Mouse (Mus musculus): ENCODE data around the gene Serpine3. TPM values are rescaled to one million over a fixed set of nuclear protein-coding genes. Genes with fewer than 3 reads are reported as not detected.
"Not testable (repeated sequence)": the region's sequence is repeated elsewhere in the genome, so short reads cannot be mapped to it uniquely, and the experiment has no call there.

Serpine3 gene
- polyA plus RNA-seq (2021), result not detected

DNA sequence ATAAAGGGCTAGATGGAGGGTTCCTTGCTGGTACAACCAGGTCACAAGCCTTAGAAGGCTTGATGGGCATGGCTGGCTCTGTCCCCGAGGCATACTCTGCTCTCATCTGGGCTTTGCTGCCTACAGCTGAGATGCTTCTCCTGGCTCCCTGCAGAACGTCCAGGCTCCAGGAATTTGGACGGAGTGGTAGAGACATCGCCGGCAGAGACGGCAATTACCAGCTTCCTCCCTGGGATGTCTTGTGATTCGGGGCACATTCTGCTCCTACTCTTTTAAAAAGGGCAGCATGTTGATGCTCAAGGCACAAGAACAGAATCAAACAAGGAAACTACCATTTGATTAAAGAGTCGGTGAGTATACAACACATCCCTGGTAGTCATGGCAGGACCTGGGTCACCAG is at the start of gene Serpine3:
Gene Serpine3, plus strand, starts transcription at position 301 of the 400 bp plus-strand sequence.
- H3K27me3 ChIP-seq, result peaks cover 18% of the 10 kb centered on the region
- DNase-seq (ENCODE audit: low read depth, low spot score), result no peak
- in situ Hi-C loops (cut with MboI; ENCODE audit: low pct_unique_long_range_greater_than_20kb), result no loop called here
- ChIA-PET POLR2A (no interaction called here), CTCF (interaction anchor here (2.1 kb wide), 1 partner anchor 12 kb away, joined by 6 read pairs; no protein-coding TSS in a partner anchor)
- no peak for ATAC-seq
- no peak for TF ChIP-seq CTCF (IDR thresholded peaks at IDR 0.05)

DNA sequence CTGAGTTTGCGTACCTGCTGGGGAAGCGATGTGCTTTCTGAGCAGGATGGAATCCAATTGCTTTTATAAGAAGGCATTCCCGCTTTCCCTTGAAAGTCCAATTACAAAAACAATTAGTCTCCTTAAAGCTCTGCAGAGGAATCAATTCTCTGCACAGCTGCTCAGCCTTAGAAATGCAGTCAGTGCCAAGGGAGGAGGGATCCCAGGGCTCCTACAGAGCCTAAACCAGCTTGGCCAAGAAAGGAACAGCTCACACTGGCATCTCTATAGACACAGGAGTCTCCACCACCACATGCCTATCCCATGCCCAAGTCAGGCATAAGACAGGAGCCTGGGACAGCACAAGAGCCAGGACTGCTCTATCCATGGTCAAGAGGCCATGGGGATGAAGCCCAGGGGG is 41.1 kb upstream of the Serpine3 start:
- no peak for DNase-seq (ENCODE audit: low read depth, low spot score)
- CTCF ChIA-PET, result no interaction called here
- ATAC-seq, result no peak
- POLR2A ChIA-PET, result no interaction called here
- TF ChIP-seq CTCF (IDR thresholded peaks at IDR 0.05), result no peak
- in situ Hi-C loops (cut with MboI; ENCODE audit: low pct_unique_long_range_greater_than_20kb), result no loop called here
- H3K27me3 ChIP-seq, result peaks cover 6% of the 10 kb centered on the region

DNA sequence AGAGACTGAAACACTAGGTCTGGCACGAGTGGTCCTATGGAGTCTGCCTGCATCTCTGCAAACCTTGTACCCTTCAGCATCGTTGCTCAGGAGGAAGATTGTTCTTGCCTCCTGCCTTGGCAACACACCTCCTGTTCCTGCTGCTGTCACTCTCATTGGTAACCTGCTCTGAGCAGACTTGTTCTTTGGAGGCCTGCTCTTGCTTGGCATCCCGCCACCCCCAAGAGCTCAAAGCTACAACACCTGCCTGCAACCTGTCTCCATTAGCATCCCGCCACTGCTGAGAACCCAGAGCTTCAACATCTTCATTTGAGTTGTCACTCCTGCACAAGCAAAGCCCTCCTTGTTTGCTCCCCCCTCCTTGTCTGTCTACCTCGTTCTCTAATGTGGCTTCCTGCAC is 35.5 kb upstream of the Serpine3 start:
- H3K27me3 ChIP-seq, result no peaks in the 10 kb centered on the region
- ChIA-PET POLR2A (no interaction called here), CTCF (no interaction called here)
- no peak for ATAC-seq
- no peak for DNase-seq (ENCODE audit: low read depth, low spot score)
- in situ Hi-C loops (cut with MboI; ENCODE audit: low pct_unique_long_range_greater_than_20kb), result no loop called here
- no peak for TF ChIP-seq CTCF (IDR thresholded peaks at IDR 0.05)

DNA sequence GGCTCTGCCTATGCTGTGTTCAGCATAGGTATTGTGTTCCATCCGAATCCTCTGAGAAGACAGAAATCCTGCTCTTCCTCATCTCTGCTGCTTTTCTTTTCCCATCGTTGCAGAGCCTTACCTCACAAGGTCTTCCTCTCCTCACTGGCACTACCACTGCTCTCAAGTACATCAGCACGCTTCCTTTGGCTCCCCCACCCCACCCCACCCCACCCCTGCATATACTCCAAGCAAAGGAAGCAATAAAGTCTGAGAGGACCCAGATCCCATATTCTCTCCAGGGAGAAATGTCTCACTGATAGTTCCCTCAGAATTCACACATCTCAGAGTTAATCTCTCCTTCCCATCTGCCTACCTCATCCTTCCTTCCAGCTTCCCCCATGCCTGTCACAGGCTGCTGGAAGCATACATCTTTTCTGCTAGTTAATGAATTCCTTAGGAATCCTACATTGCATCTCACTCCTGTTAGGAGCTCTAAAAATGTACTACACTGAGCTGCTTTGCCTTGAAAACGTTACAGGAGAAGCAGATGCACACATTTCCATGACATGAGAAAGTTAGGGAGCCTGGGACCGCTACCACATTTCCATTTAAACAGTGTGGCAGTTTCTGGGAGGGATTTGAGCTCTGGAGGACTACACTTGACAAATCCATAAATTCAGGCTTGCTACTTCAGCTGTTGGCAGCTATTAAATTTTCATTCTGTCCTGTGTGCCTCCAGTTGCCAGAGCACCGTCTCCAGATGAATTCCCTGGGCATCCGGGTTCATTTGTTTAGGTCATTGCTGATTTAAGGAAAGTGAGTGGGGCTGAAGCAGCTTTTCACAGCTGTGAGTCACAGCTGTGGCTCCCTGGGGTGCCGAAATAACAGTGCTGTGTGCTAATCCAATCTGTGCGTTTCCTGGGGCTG is 25.8 kb upstream of the Serpine3 start:
- ChIA-PET POLR2A (no interaction called here), CTCF (interaction anchor here (1.4 kb wide), 1 partner anchor 18 kb away, joined by 5 read pairs; no protein-coding TSS in a partner anchor)
- no peaks in the 10 kb centered on the region for H3K27me3 ChIP-seq
- DNase-seq (ENCODE audit: low read depth, low spot score) (peak; percentile 70), ATAC-seq (peak; percentile 82)
- in situ Hi-C loops (cut with MboI; ENCODE audit: low pct_unique_long_range_greater_than_20kb), result no loop called here
- TF ChIP-seq CTCF (IDR thresholded peaks at IDR 0.05), result no peak

DNA sequence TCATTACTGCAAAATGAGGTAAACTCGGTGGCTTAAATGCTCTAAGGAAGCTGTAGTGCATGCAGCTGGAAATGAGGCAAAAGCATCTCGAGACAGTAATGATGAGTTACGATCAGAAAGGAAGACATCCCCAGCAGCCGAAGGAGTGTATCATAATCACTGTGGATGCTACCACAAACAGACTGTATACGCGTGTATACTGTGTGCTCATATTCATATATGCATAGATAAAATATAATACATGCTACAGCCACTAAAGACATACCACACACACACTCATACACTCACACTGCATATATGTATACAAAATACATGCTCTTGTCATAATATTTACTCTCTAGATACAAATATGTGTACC is 25.1 kb upstream of the Serpine3 start:
- H3K27me3 ChIP-seq, result no peaks in the 10 kb centered on the region
- in situ Hi-C loops (cut with MboI; ENCODE audit: low pct_unique_long_range_greater_than_20kb), result no loop called here
- no peak for TF ChIP-seq CTCF (IDR thresholded peaks at IDR 0.05)
- DNase-seq (ENCODE audit: low read depth, low spot score), result no peak
- ChIA-PET CTCF (interaction anchor here (1.4 kb wide), 1 partner anchor 17 kb away, joined by 5 read pairs; no protein-coding TSS in a partner anchor), POLR2A (no interaction called here)
- ATAC-seq, result no peak

DNA sequence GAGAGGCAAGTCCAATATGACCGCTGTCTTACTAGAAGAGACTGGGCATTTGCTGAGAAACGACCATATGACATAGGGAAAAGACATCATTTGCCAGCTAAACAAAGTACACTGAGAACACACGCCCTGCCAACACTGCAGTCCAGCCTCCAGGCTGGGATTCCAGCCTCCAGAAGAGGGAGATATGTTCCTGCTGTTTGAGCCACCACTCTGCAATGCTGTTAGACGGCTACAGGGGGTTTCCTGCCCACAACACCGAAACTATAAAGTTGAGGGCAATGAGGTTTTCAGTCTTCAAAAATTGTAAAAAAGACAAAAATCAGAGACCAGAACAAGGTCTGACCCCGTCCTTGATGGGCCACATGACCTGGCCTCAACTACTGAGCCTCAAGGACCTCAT is 24.4 kb upstream of the Serpine3 start:
- ATAC-seq (no peak), DNase-seq (ENCODE audit: low read depth, low spot score) (no peak)
- ChIA-PET CTCF (interaction anchor here (1.4 kb wide), 1 partner anchor 17 kb away, joined by 5 read pairs; no protein-coding TSS in a partner anchor), POLR2A (no interaction called here)
- in situ Hi-C loops (cut with MboI; ENCODE audit: low pct_unique_long_range_greater_than_20kb), result no loop called here
- no peaks in the 10 kb centered on the region for H3K27me3 ChIP-seq
- TF ChIP-seq CTCF (IDR thresholded peaks at IDR 0.05), result peak; percentile 47

DNA sequence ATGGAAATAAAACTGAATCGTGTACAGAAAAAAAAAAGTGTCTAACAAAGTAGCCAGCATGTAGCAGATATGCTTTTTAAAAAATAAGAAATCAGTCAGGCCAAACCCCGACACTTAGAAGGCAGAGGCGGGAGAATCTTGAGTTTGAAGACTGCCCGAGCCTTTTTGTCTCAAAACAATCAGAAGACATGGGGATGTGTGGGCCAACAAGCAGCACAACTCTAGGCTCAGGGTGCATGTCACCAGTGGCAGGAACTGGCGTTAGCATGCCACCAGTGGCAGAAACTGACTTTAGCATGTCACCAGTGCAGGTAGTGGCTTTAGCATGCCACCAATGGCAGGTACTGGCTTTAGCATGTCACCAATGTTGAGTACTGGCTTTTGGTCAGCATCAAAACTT is 23.9 kb upstream of the Serpine3 start:
- no peak for TF ChIP-seq CTCF (IDR thresholded peaks at IDR 0.05)
- CTCF ChIA-PET, result no interaction called here
- ATAC-seq (no peak), DNase-seq (ENCODE audit: low read depth, low spot score) (no peak)
- no peaks in the 10 kb centered on the region for H3K27me3 ChIP-seq
- POLR2A ChIA-PET, result no interaction called here
- in situ Hi-C loops (cut with MboI; ENCODE audit: low pct_unique_long_range_greater_than_20kb), result no loop called here

DNA sequence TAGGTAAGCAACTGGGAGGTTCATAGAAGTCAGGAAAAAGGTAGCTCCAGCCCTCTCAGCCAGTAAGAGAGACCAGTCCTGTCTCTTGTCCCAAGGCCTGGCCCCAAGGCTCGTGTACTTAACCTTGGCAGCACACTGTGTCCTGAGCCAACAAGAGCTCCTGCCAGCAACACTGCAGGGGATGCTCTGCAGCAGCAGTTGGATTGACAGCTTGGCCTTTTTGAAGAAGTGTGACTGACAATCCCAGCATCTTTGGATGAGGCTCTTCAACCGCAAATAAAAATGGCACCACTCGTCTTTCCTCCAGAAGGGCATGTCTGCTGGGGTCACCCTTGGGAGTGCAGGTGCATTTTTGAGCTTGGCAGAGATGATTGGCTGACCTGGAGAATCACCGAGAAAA is 23.1 kb upstream of the Serpine3 start:
- no peaks in the 10 kb centered on the region for H3K27me3 ChIP-seq
- DNase-seq (ENCODE audit: low read depth, low spot score) (no peak), ATAC-seq (no peak)
- POLR2A ChIA-PET, result no interaction called here
- CTCF ChIA-PET, result interaction anchor here (1.7 kb wide), 1 partner anchor 339 kb away, joined by 3 read pairs; no protein-coding TSS in a partner anchor
- TF ChIP-seq CTCF (IDR thresholded peaks at IDR 0.05), result no peak
- in situ Hi-C loops (cut with MboI; ENCODE audit: low pct_unique_long_range_greater_than_20kb), result no loop called here

DNA sequence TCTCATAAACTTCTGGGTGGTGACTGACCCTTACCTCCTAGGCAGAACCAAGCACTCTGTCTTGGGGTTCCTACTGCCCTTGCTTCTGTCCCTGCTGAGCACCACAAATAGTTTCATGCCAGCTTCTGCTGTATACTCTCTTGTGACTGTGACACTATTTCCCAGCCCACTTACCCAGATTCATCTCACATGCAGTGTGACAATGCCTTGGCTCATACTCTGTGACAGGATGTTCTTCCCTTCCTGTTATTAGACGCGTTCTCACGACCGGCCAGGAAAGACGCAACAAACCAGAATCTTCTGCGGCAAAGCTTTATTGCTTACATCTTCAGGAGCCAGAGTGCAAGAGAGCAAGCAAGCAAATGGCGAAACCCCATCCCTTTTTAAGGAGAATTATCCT is 21.1 kb upstream of the Serpine3 start:
- ATAC-seq; in situ Hi-C loops (cut with MboI; ENCODE audit: low pct_unique_long_range_greater_than_20kb); CTCF ChIA-PET; DNase-seq (ENCODE audit: low read depth, low spot score); H3K27me3 ChIP-seq; POLR2A ChIA-PET: not testable (repeated sequence)

DNA sequence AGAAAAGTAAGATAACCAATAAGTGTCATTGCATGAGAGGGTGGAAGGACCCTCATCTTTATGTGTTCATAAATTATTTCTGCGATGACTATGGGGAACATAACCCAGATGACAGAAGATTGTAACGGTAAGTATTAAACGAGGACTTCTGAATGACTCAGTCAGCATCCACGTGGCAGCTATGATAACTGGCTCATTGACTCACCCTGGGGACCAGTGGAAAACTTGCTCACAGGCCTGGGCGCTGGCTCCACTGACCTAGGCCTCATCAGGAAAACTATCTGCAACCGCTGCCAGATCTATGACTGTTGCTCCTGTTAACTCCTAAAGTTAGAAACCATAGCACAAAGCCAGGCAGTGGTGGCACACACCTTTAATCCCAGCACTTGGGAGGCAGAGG is 15.1 kb upstream of the Serpine3 start:
- in situ Hi-C loops (cut with MboI; ENCODE audit: low pct_unique_long_range_greater_than_20kb), result no loop called here
- CTCF ChIA-PET, result no interaction called here
- POLR2A ChIA-PET, result no interaction called here
- TF ChIP-seq CTCF (IDR thresholded peaks at IDR 0.05), result no peak
- ATAC-seq (no peak), DNase-seq (ENCODE audit: low read depth, low spot score) (no peak)
- H3K27me3 ChIP-seq, result peaks cover 6% of the 10 kb centered on the region

DNA sequence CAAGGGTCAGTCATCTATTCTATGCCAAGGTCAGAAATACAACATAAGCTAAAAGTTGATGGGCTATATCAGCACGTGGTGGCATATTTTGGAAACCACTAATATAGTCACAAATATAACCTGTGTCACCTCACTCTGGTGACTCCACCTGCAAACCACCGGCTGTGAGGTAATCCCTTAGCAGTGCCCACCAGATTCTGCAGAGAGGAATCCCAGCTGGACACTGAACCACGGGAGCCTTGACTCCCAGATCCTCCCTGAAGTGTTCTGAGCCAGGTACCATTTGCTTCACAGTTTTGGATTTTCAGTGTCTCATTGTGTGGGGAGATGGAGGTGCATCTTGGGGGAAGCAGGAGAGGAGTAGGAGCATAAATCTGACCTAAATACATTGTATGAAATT is 13.1 kb upstream of the Serpine3 start:
- in situ Hi-C loops (cut with MboI; ENCODE audit: low pct_unique_long_range_greater_than_20kb), result no loop called here
- ChIA-PET POLR2A (no interaction called here), CTCF (no interaction called here)
- ATAC-seq (no peak), DNase-seq (ENCODE audit: low read depth, low spot score) (no peak)
- peaks cover 7% of the 10 kb centered on the region for H3K27me3 ChIP-seq
- no peak for TF ChIP-seq CTCF (IDR thresholded peaks at IDR 0.05)

DNA sequence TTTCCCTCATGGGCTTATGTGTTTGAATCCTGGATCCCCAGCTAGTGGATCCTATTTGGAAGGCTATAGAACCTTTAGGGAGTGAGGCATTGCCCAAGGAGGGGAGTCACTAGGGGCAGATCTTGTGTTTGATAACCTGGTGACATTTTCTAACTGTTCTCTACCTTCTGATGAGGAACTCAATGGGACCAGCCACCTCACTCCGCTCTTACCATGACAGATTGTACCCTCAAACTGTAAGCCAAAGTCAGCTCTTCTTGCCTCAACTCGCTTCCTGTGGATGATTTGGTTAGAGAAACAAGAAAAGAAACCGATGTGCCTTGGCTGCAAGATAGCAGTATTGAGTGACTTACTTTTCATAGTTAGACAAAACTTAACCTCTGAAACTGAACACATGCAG is 11.7 kb upstream of the Serpine3 start:
- H3K27me3 ChIP-seq, result peaks cover 11% of the 10 kb centered on the region
- ATAC-seq (no peak), DNase-seq (ENCODE audit: low read depth, low spot score) (no peak)
- ChIA-PET POLR2A (no interaction called here), CTCF (no interaction called here)
- no peak for TF ChIP-seq CTCF (IDR thresholded peaks at IDR 0.05)
- in situ Hi-C loops (cut with MboI; ENCODE audit: low pct_unique_long_range_greater_than_20kb), result no loop called here
